Mouse (Mus musculus): ENCODE results near the gene Nr1h2. TPM values are rescaled to one million over a fixed set of nuclear protein-coding genes. Genes with fewer than 3 reads are reported as not detected.

Gene Nr1h2
- polyA plus RNA-seq, 1 experiment from 2014 or later = 70.4 TPM

- Histone ChIP-seq H3K36me3 (peaks cover 7% of the 10 kb centered on the region; the same call in 1 of the 2 replicates), H3K9ac (peak overlapping the region; percentile 21; the same call in 1 of the 2 replicates), H3K27me3 (peaks cover 10% of the 10 kb centered on the region), H3K4me2 (peak overlapping the region; percentile 92), H3K27ac (replicated peaks) (no peak overlapping the region), H3K4me1 (replicated peaks) (peaks cover 65% of the 10 kb centered on the region), H3K4me3 (peak overlapping the region; percentile 70), H3K9me3 (no peaks in the 10 kb centered on the region)
- 6% methylated on average over 13 of the region's 15 CpGs for WGBS
- ATAC-seq (ENCODE audit: low FRiP score, low read depth) = no peak
Measured at GRCm38 (mm10) chr7:44593051-44593450, 39.3 kb upstream of the Nr1h2 start.

GRCm38 (mm10) chr7:44591348-44592116, 37.8 kb upstream of the Nr1h2 start:
- peak overlapping the region; percentile 92 for H3K4me2 ChIP-seq
- H3K27me3 ChIP-seq = peaks cover 10% of the 10 kb centered on the region
- H3K4me3 ChIP-seq = peak overlapping the region; percentile 70
- peak overlapping the region; percentile 69 for H3K9ac ChIP-seq
- peak overlapping the region; percentile 83 for H3K27ac ChIP-seq (replicated peaks)
- under 1% methylated on average over 57 of the region's 60 CpGs for WGBS
- no peak for ATAC-seq (ENCODE audit: low FRiP score, low read depth)
- peaks cover 78% of the 10 kb centered on the region for H3K4me1 ChIP-seq (replicated peaks)
- peaks cover 7% of the 10 kb centered on the region; the same call in 1 of the 2 replicates for H3K36me3 ChIP-seq
- H3K9me3 ChIP-seq = no peaks in the 10 kb centered on the region

GRCm38 (mm10) chr7:44590402-44591347, 36.9 kb upstream of the Nr1h2 start, which contains the start of gene Kcnc3:
Gene Kcnc3 (plus strand): TSS chr7:44590664.
- peak; percentile 93 for ATAC-seq (ENCODE audit: low FRiP score, low read depth)
- H3K4me3 ChIP-seq = peak within 1 kb of the TSS; percentile 70
- peak within 1 kb of the TSS; percentile 83 for H3K27ac ChIP-seq (replicated peaks)
- H3K4me1 ChIP-seq (replicated peaks) = peaks cover 83% of the 10 kb centered on the region
- WGBS = 0% methylated on average over 59 of the region's 80 CpGs
- no peaks in the 10 kb centered on the region for H3K9me3 ChIP-seq
- peaks cover 3% of the 10 kb centered on the region; the same call in 1 of the 2 replicates for H3K36me3 ChIP-seq
- H3K4me2 ChIP-seq = peak within 1 kb of the TSS; percentile 92
- peak within 1 kb of the TSS; percentile 69 for H3K9ac ChIP-seq
- H3K27me3 ChIP-seq = peaks cover 10% of the 10 kb centered on the region

- H3K4me3 ChIP-seq = peak overlapping the region; percentile 70
- peak overlapping the region; percentile 92 for H3K4me2 ChIP-seq
- H3K27me3 ChIP-seq = peaks cover 10% of the 10 kb centered on the region
- H3K36me3 ChIP-seq = no peaks in the 10 kb centered on the region
- peak overlapping the region; percentile 48 for H3K9ac ChIP-seq
- peak overlapping the region; percentile 78 for H3K27ac ChIP-seq (replicated peaks)
- no peaks in the 10 kb centered on the region for H3K9me3 ChIP-seq
- ATAC-seq (ENCODE audit: low FRiP score, low read depth) = no peak
- WGBS = 2% methylated on average over 13 of the region's 13 CpGs
- H3K4me1 ChIP-seq (replicated peaks) = peaks cover 81% of the 10 kb centered on the region
Measured at GRCm38 (mm10) chr7:44589946-44590345, 36.2 kb upstream of the Nr1h2 start.

GRCm38 (mm10) chr7:44589149-44589548, 35.4 kb upstream of the Nr1h2 start:
- peaks cover 73% of the 10 kb centered on the region for H3K4me1 ChIP-seq (replicated peaks)
- H3K4me3 ChIP-seq = peak overlapping the region; percentile 70
- H3K4me2 ChIP-seq = peak overlapping the region; percentile 92
- WGBS = under 1% methylated on average over 33 of the region's 33 CpGs
- no peaks in the 10 kb centered on the region for H3K36me3 ChIP-seq
- peak overlapping the region; percentile 48 for H3K9ac ChIP-seq
- H3K27me3 ChIP-seq = peaks cover 10% of the 10 kb centered on the region
- H3K9me3 ChIP-seq = no peaks in the 10 kb centered on the region
- H3K27ac ChIP-seq (replicated peaks) = peak overlapping the region; percentile 78
- ATAC-seq (ENCODE audit: low FRiP score, low read depth) = peak; percentile 25

- peak overlapping the region; percentile 48 for H3K9ac ChIP-seq
- peak overlapping the region; percentile 92 for H3K4me2 ChIP-seq
- peaks cover 10% of the 10 kb centered on the region for H3K27me3 ChIP-seq
- peak overlapping the region; percentile 70 for H3K4me3 ChIP-seq
- H3K9me3 ChIP-seq = no peaks in the 10 kb centered on the region
- H3K4me1 ChIP-seq (replicated peaks) = peaks cover 66% of the 10 kb centered on the region
- H3K36me3 ChIP-seq = no peaks in the 10 kb centered on the region
- 9% methylated on average over 12 of the region's 12 CpGs for WGBS
- ATAC-seq (ENCODE audit: low FRiP score, low read depth) = no peak
- H3K27ac ChIP-seq (replicated peaks) = peak overlapping the region; percentile 78; the same call in 1 of the 2 replicates
Measured at GRCm38 (mm10) chr7:44588338-44588737, 34.6 kb upstream of the Nr1h2 start.

GRCm38 (mm10) chr7:44587676-44588075, 33.9 kb upstream of the Nr1h2 start:
- Histone ChIP-seq H3K9me3 (no peaks in the 10 kb centered on the region), H3K4me2 (peak overlapping the region; percentile 92), H3K9ac (peak overlapping the region; percentile 46; the same call in 1 of the 2 replicates), H3K36me3 (no peaks in the 10 kb centered on the region), H3K27me3 (peaks cover 6% of the 10 kb centered on the region; the same call in 1 of the 2 replicates), H3K4me1 (replicated peaks) (peaks cover 59% of the 10 kb centered on the region), H3K4me3 (peak overlapping the region; percentile 70), H3K27ac (replicated peaks) (no peak overlapping the region)
- 38% methylated on average over 6 of the region's 6 CpGs for WGBS
- ATAC-seq (ENCODE audit: low FRiP score, low read depth) = no peak

GRCm38 (mm10) chr7:44586930-44587329, 33.2 kb upstream of the Nr1h2 start:
- Histone ChIP-seq H3K27ac (replicated peaks) (peak overlapping the region; percentile 80), H3K9ac (peak overlapping the region; percentile 51), H3K27me3 (peaks cover 3% of the 10 kb centered on the region; the same call in 1 of the 2 replicates), H3K4me2 (peak overlapping the region; percentile 92), H3K4me1 (replicated peaks) (peaks cover 52% of the 10 kb centered on the region), H3K36me3 (no peaks in the 10 kb centered on the region), H3K9me3 (no peaks in the 10 kb centered on the region), H3K4me3 (peak overlapping the region; percentile 70)
- under 1% methylated on average over 18 of the region's 18 CpGs for WGBS
- peak; percentile 31; the same call in 1 of the 2 replicates for ATAC-seq (ENCODE audit: low FRiP score, low read depth)

- Histone ChIP-seq H3K36me3 (no peaks in the 10 kb centered on the region), H3K4me3 (peak overlapping the region; percentile 70), H3K4me1 (replicated peaks) (peaks cover 48% of the 10 kb centered on the region), H3K9me3 (no peaks in the 10 kb centered on the region), H3K4me2 (peak overlapping the region; percentile 92), H3K27ac (replicated peaks) (peak overlapping the region; percentile 80), H3K27me3 (no peaks in the 10 kb centered on the region; the same call in 1 of the 2 replicates), H3K9ac (peak overlapping the region; percentile 51)
- no peak for ATAC-seq (ENCODE audit: low FRiP score, low read depth)
- WGBS = 7% methylated on average over 19 of the region's 19 CpGs
Measured at GRCm38 (mm10) chr7:44586518-44586917, 32.8 kb upstream of the Nr1h2 start.

- Histone ChIP-seq H3K9ac (no peak overlapping the region), H3K27ac (replicated peaks) (no peak overlapping the region), H3K4me2 (no peak overlapping the region), H3K4me1 (replicated peaks) (peaks cover 40% of the 10 kb centered on the region), H3K36me3 (no peaks in the 10 kb centered on the region), H3K27me3 (no peaks in the 10 kb centered on the region), H3K4me3 (no peak overlapping the region), H3K9me3 (no peaks in the 10 kb centered on the region)
- 95% methylated on average over 6 of the region's 6 CpGs for WGBS
- no peak for ATAC-seq (ENCODE audit: low FRiP score, low read depth)
Measured at GRCm38 (mm10) chr7:44585606-44586005, 31.9 kb upstream of the Nr1h2 start.

- no peak for ATAC-seq (ENCODE audit: low FRiP score, low read depth)
- no peak overlapping the region for H3K4me3 ChIP-seq
- 91% methylated on average over 6 of the region's 6 CpGs for WGBS
Measured at GRCm38 (mm10) chr7:44584921-44585320, 31.2 kb upstream of the Nr1h2 start.

More at GRCm38 (mm10) chr7:44584921-44585320, 31.2 kb upstream of the Nr1h2 start:
- no peak overlapping the region for H3K27ac ChIP-seq (replicated peaks)
- peaks cover 35% of the 10 kb centered on the region for H3K4me1 ChIP-seq (replicated peaks)
- H3K9me3 ChIP-seq = no peaks in the 10 kb centered on the region
- H3K4me2 ChIP-seq = no peak overlapping the region
- no peaks in the 10 kb centered on the region for H3K36me3 ChIP-seq
- no peaks in the 10 kb centered on the region for H3K27me3 ChIP-seq
- H3K9ac ChIP-seq = no peak overlapping the region
